Mouse (Mus musculus) embryonic fibroblast, embryonic 13.5 days (primary cell): ENCODE data around the gene Hacd2.

Experiments used
- CTCF ChIP-seq: IDR thresholded peaks from 2 replicates; pipeline ENCODE4 v1.5.1; 2011; ENCODE audit warnings: mild to moderate bottlenecking, control low read depth, low read length, moderate library complexity, borderline replicate concordance; ENCODE audit not compliant: insufficient read depth
- POLR2A ChIP-seq: IDR thresholded peaks from 2 replicates; pipeline ENCODE4 v1.6.1; 2011; ENCODE audit warnings: low read depth, mild to moderate bottlenecking, control low read depth, low read length, moderate library complexity

DNA sequence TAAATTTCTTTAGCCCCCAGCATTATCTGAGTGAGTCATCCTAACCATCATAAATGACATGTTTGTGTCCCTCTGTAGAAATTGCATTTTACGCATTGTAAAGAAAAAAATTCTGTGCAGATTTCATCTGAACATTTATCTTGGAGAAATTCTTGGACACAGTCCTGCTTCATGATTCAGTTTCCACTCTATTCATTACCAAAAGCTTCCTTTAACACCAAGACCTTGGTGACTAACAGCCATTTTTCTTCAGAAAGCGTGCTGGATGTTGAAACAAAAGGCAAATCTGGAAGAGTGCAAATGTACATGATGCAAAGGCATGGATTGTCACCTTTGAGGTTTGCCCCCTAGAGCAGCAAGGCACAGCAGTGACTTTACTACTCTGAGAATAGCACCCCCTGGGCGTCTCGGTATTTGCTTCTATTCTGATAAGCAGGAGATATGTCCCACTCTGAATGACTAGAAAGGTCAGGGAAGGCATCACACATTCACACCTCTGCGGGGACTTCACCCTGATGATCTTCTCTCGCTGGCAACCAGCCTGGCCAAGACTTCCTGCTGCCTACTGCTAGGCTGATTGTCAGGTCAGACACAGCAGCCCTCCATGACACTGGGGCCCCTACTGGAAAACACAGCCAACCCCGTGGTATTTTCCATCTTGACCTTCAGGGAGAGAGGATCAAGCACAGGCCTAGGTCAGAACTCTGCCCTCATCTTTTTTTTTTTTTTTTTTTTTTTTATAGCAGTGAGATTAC lies 80.8 kb downstream of the Hacd2 start:
- no peak for TF ChIP-seq CTCF
- no peak for TF ChIP-seq POLR2A
